Mouse (Mus musculus) spleen, adult 2 months (tissue): ENCODE data around the gene Ctnnbip1. TPM values are rescaled to one million over a fixed set of nuclear protein-coding genes. Genes with fewer than 3 reads are reported as not detected.

Experiments
- DNase-seq, 2 experiments: peaks; one replicate each; pipeline versions ENCODE4 v3.0.0 to v3.0.0-alpha.2; 2012 to 2021; ENCODE audit warnings: low spot score in 2 of 2, low read depth in 1 of 2
- H3K27ac ChIP-seq: fragments of 200-500 bp; 2 replicates; pipeline ENCODE4 v1.5.1; 2012; ENCODE audit warnings: low read length, inconsistent platforms; ENCODE audit not compliant: insufficient read depth
- H3K27me3 ChIP-seq: fragments of 200-500 bp; 2 replicates; pipeline ENCODE4 v1.6.1; 2012; ENCODE audit warnings: mild to moderate bottlenecking, moderate library complexity, low read length, inconsistent platforms; ENCODE audit not compliant: control insufficient read depth, insufficient read depth
- H3K36me3 ChIP-seq: fragments of 200-500 bp; 2 replicates; pipeline ENCODE4 v1.6.1; 2012; ENCODE audit warnings: mild to moderate bottlenecking, low read length, inconsistent platforms; ENCODE audit not compliant: control insufficient read depth, insufficient read depth
- H3K4me1 ChIP-seq: fragments of 200-500 bp; 2 replicates; pipeline ENCODE4 v1.6.1; 2011; ENCODE audit warnings: inconsistent platforms; ENCODE audit not compliant: control insufficient read depth, insufficient read depth, insufficient read length
- H3K4me3 ChIP-seq: fragments of 200-500 bp; 2 replicates; pipeline ENCODE4 v1.5.1; 2011; ENCODE audit warnings: mild to moderate bottlenecking, inconsistent platforms; ENCODE audit not compliant: insufficient read depth, insufficient read length; ENCODE audit errors: extremely low read depth
- CTCF ChIP-seq: fragments of 200-500 bp; IDR thresholded peaks from 2 replicates; pipeline ENCODE4 v1.5.1; 2011; ENCODE audit warnings: mild to moderate bottlenecking, inconsistent platforms; ENCODE audit not compliant: insufficient read depth, insufficient read length, insufficient replicate concordance; ENCODE audit errors: extremely low read depth
- POLR2A ChIP-seq: fragments of 200-500 bp; IDR thresholded peaks from 2 replicates; pipeline ENCODE4 v1.6.1; 2011; ENCODE audit warnings: low read depth, low read length, inconsistent platforms
- WGBS: fragments of 180-500 bp; shearing (Covaris S2); methylation state at CpG from one replicate; pipeline ENCODE4 v1.1.7; 2018; 5-methylcytosine and 5-hydroxymethylcytosine counted together
- polyA plus RNA-seq: library from polyadenylated mRNA; depleted of rRNA; stranded (reverse); fragments of >200 nt; gene quantifications from 2 replicates; pipeline ENCODE4 v1.2.3, GENCODE M21; 2012

The Ctnnbip1 gene
- polyA plus RNA-seq, 1 experiment, result 5.3 TPM

- TF ChIP-seq POLR2A (no peak), CTCF (no peak)
- no peak for DNase-seq
- Histone ChIP-seq H3K36me3 (no peaks in the 10 kb centered on the region), H3K27me3 (no peaks in the 10 kb centered on the region), H3K4me3 (no peak overlapping the region), H3K4me1 (no peaks in the 10 kb centered on the region), H3K27ac (no peak overlapping the region)
- 93% methylated on average over 9 of the region's 9 CpGs for WGBS
Observed at GRCm38 (mm10) chr4:149594913-149595581, 77.0 kb downstream of the Ctnnbip1 start.

- Histone ChIP-seq H3K4me1 (no peaks in the 10 kb centered on the region), H3K4me3 (no peak overlapping the region), H3K36me3 (no peaks in the 10 kb centered on the region), H3K27ac (no peak overlapping the region), H3K27me3 (no peaks in the 10 kb centered on the region)
- WGBS, result 73% methylated on average over 12 of the region's 12 CpGs
- TF ChIP-seq POLR2A (no peak), CTCF (no peak)
- DNase-seq, result no peak
Observed at GRCm38 (mm10) chr4:149597641-149598208, 79.7 kb downstream of the Ctnnbip1 start.

- H3K27me3 ChIP-seq, result no peaks in the 10 kb centered on the region
- no peaks in the 10 kb centered on the region for H3K4me1 ChIP-seq
- WGBS, result 90% methylated on average over 6 of the region's 6 CpGs
- DNase-seq, result no peak
- no peak overlapping the region for H3K27ac ChIP-seq
- TF ChIP-seq POLR2A, result no peak
- no peak for TF ChIP-seq CTCF
- H3K36me3 ChIP-seq, result no peaks in the 10 kb centered on the region
- no peak overlapping the region for H3K4me3 ChIP-seq
Observed at GRCm38 (mm10) chr4:149599549-149599948, 81.5 kb downstream of the Ctnnbip1 start.

- Histone ChIP-seq H3K27ac (no peak overlapping the region), H3K36me3 (no peaks in the 10 kb centered on the region), H3K4me1 (no peaks in the 10 kb centered on the region), H3K4me3 (no peak overlapping the region), H3K27me3 (no peaks in the 10 kb centered on the region)
- TF ChIP-seq POLR2A, result no peak
- DNase-seq, result no peak
- WGBS, result 68% methylated on average over 4 of the region's 4 CpGs
Observed at GRCm38 (mm10) chr4:149600130-149600529, 82.1 kb downstream of the Ctnnbip1 start.

GRCm38 (mm10) chr4:149601484-149601883, 83.4 kb downstream of the Ctnnbip1 start:
- H3K4me3 ChIP-seq, result no peak overlapping the region
- no peaks in the 10 kb centered on the region for H3K4me1 ChIP-seq
- 61% methylated on average over 4 of the region's 4 CpGs for WGBS
- H3K36me3 ChIP-seq, result no peaks in the 10 kb centered on the region
- no peak overlapping the region for H3K27ac ChIP-seq
- TF ChIP-seq CTCF, result no peak
- TF ChIP-seq POLR2A, result no peak
- DNase-seq, result no peak
- no peaks in the 10 kb centered on the region for H3K27me3 ChIP-seq

- Histone ChIP-seq H3K27ac (no peak overlapping the region), H3K27me3 (no peaks in the 10 kb centered on the region), H3K4me1 (no peaks in the 10 kb centered on the region), H3K36me3 (no peaks in the 10 kb centered on the region), H3K4me3 (no peak overlapping the region)
- 61% methylated on average over 7 of the region's 7 CpGs for WGBS
- no peak for TF ChIP-seq POLR2A
- no peak for TF ChIP-seq CTCF
- DNase-seq, result no peak
Observed at GRCm38 (mm10) chr4:149602236-149602635, 84.2 kb downstream of the Ctnnbip1 start.

- Histone ChIP-seq H3K36me3 (no peaks in the 10 kb centered on the region), H3K4me1 (no peaks in the 10 kb centered on the region)
Observed at GRCm38 (mm10) chr4:149603860-149604259, 85.8 kb downstream of the Ctnnbip1 start.

More at GRCm38 (mm10) chr4:149603860-149604259, 85.8 kb downstream of the Ctnnbip1 start:
- TF ChIP-seq POLR2A, result no peak
- no peak for TF ChIP-seq CTCF
- no peaks in the 10 kb centered on the region for H3K27me3 ChIP-seq
- no peak for DNase-seq
- WGBS, result 63% methylated on average over 1 of the region's 1 CpGs
- no peak overlapping the region for H3K4me3 ChIP-seq
- no peak overlapping the region for H3K27ac ChIP-seq
